Mouse (Mus musculus) megakaryocyte, embryonic 14.5 days (primary cell): ENCODE data around the gene Rpl23.

ENCODE experiments used
- FLI1 ChIP-seq: IDR thresholded peaks from 2 replicates; pipeline ENCODE4 v1.6.1; 2012; ENCODE audit warnings: low read length, inconsistent platforms, mixed read lengths
- GATA1 ChIP-seq: IDR thresholded peaks from 3 replicates; pipeline ENCODE4 v1.6.1; 2012; ENCODE audit warnings: mixed read lengths, low read length, inconsistent platforms, borderline replicate concordance

GRCm38 (mm10) chr11:97739155-97739554, 43.1 kb downstream of the Rpl23 start:
- TF ChIP-seq GATA1 (no peak), FLI1 (no peak)
